Mouse (Mus musculus): Measurements from ENCODE around the gene Tgfb1.

Tgfb1 gene

DNA sequence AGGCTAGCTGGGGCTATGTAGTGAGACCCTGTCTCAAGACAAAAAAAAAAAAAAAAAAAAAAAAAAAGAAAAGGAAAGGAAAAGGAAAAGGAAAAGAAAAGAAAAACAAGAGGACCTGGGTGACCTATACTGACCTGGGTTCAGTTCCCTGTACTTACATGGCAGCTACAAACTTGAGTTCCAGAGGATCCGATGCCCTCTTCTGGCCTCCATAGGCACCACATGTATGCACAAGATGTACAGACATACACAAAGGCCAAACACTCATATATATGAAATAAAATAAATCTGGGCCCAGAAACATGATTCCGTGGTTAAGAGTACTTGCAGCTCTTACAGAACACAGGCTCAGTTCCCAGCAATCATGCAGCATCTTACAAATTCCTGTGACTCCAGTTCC, 50.1 kb downstream of the Tgfb1 start:
- peak; percentile 32 for DNase-seq (ENCODE audit: low spot score)

GRCm38 (mm10) chr7:25738277-25738676, 51.5 kb downstream of the Tgfb1 start:
- DNase-seq (ENCODE audit: low spot score) = no peak

GRCm38 (mm10) chr7:25746844-25747243, 60.0 kb downstream of the Tgfb1 start:
- no peak for DNase-seq (ENCODE audit: low spot score)

DNA sequence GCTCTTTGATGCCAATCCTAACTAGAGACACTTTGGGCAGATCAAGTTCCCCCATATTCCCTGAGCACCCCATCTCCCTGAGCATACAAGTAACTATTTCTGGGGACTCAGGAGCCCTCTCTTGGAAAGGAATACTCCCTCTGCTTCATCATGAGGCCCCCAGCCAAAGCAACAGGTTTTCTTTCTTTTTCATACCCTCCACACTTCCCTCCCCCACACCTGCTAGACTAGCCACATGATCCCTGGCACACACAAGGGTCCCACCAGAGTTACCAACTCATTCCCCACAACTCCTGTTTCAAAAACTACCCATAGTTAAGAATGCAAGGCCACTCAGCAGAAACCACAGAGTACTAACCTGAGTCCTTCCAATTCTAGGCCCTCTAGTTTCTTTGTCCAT, 66.3 kb downstream of the Tgfb1 start:
- peak; percentile 6 for DNase-seq (ENCODE audit: low spot score)

GRCm38 (mm10) chr7:25753643-25754438, 67.0 kb downstream of the Tgfb1 start:
- DNase-seq (ENCODE audit: low spot score) = peak; percentile 13

- DNase-seq (ENCODE audit: low spot score) = no peak
Observed at GRCm38 (mm10) chr7:25754439-25754737, 67.6 kb downstream of the Tgfb1 start.
